Mouse (Mus musculus) left cerebral cortex, adult 2 months (tissue): ENCODE results near the gene Capn5. TPM values are rescaled to one million over a fixed set of nuclear protein-coding genes. Genes with fewer than 3 reads are reported as not detected.

Experiments
- DNase-seq, 2 experiments: peaks; one replicate each; pipeline ENCODE4 v3.0.0; 2021 to 2022; ENCODE audit warnings: low spot score in 2 of 2, mixed read lengths in 1 of 2; ENCODE audit errors: extremely low spot score in 1 of 2
- H3K27ac ChIP-seq: fragments of 200-600 bp; 2 replicates; pipeline ENCODE4 v1.8.1; 2022
- H3K4me3 ChIP-seq: fragments of 200-600 bp; 2 replicates; pipeline ENCODE4 v1.8.1; 2022
- CTCF ChIP-seq: fragments of 200-600 bp; IDR thresholded peaks from 2 replicates; pipeline ENCODE4 v1.8.1; 2022; ENCODE audit warnings: antibody characterized with exemption, mild to moderate bottlenecking, moderate library complexity
- intact Hi-C: fragments of 180-260 bp; cut with DNase I; formaldehyde crosslinking; loops from one replicate; pipeline ENCODE4 v1.15.1; 2025
- total RNA-seq, 2 experiments: library from RNA; stranded (reverse); gene quantifications; 2 replicates each; pipeline ENCODE4 v1.2.3; 2021

Capn5 gene
- total RNA-seq, 2 experiments from 2014 or later, result 30.8 to 36.1 TPM

DNA sequence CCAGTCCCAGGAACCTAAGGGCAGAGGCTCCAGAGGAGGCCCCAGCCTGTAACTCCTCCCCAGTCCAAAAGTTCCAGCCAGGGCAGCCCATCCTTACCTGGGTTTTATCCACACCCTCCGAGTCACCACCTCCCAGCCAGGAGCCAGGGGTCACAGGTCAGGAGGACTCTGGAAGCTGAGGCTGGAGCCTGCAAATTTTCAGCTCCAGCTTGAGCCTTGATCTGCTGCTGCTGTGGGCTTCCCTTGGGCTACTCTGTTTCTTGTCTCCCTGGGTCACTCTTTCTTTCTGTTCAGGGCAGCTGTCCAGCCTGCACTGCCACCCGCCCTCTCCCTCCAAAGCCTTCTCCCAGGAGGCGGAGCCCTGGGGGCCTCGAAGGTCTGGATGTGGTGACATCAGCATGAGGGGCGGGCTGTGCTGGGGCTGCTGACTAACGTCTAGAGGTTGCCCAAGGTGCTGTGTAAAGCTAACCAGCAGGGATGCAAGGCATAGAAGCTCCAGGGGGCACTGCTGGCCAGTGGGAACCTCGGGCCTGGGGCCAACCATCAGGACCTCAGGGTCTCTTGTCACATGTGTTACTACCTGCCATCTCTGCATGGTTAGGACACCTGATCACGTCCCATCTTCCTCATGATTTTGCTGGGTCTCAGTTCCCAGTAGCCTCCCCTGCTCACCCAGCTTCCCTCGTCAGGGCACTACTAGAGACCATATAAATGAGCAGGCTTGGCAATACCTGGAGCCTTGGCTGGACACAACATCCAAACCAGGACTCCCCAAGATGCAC is 58.7 kb downstream of the Capn5 start, which contains the start of gene Myo7a:
Myo7a (minus strand) TSS at position 346 of the 782 bp plus-strand sequence.
- TF ChIP-seq CTCF, result no peak; the same call in 1 of the 2 replicates
- DNase-seq, result peak in 1 of 2 experiments; percentile 11
- Histone ChIP-seq H3K27ac (no peak within 1 kb of the TSS), H3K4me3 (peak within 1 kb of the TSS; percentile 14; the same call in 1 of the 2 replicates)
- intact Hi-C loops, result no loop called here

DNA sequence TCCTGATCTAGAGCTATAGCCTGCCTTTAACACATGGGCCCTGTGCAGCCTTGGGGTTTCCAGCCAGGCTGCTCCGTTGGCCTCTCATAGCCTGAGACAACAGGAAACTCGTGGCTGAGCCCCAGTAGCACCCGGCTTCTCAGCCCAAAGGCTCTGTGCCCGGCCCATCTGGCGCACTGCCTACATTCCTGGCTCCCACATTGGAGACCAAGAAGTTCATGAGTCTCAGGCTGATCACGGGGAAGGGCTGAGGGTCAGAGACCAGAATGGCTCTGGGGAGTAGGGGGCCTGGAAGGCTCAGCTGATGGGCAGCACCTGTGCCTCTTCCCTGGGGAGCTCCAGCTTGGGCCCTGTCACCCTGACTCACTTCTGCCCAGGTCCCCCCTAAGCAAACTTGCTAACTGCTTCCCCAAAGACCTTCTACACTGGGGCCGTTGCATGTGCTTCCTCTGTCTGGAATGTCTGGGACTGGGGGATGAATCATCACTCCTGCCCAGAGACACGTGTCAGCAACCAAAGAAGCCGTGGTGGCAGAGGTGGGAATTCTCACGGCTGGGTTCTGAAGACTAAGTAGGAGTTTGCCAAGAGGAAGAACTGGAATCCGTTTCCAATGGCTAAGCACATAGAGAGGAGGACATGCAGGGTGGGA is 60.9 kb downstream of the Capn5 start:
- no peak for DNase-seq
- intact Hi-C loops, result loop anchor here (2.0 kb wide), 1 partner anchor 132 kb away; no protein-coding TSS in a partner anchor
- no peak for TF ChIP-seq CTCF
- Histone ChIP-seq H3K27ac (no peak overlapping the region), H3K4me3 (no peak overlapping the region)

DNA sequence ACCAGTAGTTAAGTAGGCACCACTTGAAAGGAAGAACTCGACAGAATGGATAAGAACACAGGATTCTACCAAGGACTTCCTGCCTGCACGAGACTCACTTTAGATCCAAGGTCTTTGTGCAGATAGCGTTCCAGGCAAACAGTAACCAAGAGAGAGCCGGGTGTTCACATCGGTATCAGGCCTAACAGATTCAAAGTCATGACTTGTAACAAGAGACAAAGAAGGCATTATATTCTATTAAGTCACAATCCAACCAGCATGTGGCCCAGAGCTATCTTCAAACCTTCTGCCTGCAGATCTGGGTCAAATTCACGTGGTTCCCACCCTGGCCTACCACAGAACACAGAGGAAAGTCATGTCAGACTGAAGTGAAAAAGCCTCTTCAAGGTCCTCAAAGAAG is 63.4 kb downstream of the Capn5 start:
- intact Hi-C loops, result no loop called here
- no peak for TF ChIP-seq CTCF
- H3K27ac ChIP-seq, result no peak overlapping the region
- DNase-seq, result no peak
- no peak overlapping the region for H3K4me3 ChIP-seq

DNA sequence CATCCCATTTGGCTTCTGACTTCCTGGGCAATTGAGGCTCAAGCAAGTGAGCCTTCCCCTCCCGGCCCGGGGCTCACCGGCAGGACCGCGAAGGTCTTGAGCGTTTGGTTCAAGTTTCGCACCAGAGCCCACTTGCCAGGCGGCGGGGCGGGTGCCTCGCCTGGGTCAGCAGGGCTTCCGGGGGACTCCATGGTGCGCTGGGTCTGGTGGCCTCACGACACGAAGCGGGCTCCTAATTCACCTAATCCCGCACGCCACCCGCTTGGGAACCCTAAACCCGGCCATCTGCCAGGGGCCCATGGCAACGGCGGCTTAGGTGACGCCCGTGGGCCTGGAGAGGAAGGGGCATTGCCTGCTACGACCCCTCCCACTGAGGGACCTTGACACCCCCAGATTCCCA is 66.8 kb downstream of the Capn5 start:
- DNase-seq, result no peak
- TF ChIP-seq CTCF, result no peak
- intact Hi-C loops, result no loop called here
- Histone ChIP-seq H3K27ac (no peak overlapping the region), H3K4me3 (no peak overlapping the region)

DNA sequence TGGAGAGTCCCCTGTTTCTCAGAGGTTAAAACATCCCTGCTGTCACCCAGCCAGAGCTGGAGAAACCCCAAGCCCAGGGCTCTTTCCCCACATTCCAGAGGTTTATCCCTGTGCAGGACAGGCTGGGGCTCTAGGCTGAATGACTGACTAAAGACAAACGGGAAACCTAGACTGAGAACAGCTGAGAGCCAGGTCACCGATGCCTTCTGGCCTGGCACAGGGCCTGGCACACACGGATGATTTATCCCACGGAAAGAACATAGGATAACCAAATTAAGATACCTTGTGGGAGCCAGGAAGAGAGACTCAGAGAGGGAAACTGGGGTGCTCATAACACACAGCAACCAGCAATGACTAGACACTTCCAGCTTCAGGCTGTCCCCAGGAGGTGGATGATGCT is 68.3 kb downstream of the Capn5 start:
- Histone ChIP-seq H3K27ac (no peak overlapping the region), H3K4me3 (no peak overlapping the region)
- no peak for TF ChIP-seq CTCF
- no peak for DNase-seq
- intact Hi-C loops, result no loop called here

DNA sequence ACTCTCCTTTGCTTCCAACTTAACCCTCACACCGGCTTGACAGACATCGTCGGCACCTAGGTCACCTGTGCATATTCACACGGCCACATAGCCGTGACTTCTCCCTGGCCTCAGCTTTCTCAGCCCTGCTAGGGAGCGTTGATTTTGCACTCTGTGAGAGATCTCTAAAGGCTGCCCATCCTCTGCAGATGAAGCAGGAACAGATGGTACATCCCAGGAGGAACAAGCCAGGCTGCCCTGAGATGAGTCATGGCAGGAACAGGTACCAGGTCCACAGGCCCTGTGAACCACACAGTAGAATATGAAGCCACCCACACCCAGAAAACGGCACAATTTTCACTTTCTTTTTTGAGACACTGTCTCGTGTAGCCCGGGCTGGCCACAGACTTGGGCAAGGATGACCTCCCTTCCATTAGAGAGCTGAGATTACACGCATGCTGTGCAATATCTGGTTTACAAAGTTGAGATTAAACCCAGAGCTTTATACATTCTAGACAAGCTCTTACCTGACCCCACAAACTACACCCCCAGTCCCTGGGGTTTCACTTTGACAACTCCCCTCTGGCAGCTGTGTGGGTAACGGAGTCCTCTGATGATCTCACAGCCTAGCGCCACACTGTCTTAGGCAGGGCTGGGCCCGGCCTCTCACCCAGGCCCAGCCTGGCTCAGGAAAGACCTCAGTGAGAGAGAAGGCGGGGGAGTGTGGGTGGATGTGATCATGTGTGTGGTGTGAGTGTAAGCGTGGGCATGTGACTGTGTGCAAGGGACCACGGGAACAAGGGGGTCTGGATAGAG is 69.2 kb downstream of the Capn5 start:
- DNase-seq, result no peak
- no peak overlapping the region for H3K4me3 ChIP-seq
- intact Hi-C loops, result no loop called here
- no peak for TF ChIP-seq CTCF
- peak overlapping the region; percentile 63 for H3K27ac ChIP-seq

DNA sequence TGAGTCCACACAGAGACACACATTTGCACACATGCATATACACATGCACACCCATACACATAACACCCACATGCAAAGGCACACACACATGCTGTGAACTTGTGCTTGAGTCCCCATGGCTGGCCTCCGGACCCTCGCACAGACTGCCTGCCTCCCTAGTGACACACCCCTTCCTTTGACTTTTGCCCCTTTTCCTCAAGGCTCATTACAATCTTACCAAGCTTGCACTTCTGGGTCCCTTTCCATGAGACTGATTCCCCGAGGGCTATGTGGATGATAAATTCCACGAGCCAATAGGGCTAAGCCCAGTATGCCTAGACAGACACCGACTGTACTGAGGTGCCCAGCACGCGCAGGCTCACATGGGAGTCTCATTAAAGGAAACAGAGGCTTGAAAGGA is 71.8 kb downstream of the Capn5 start:
- no peak for TF ChIP-seq CTCF
- intact Hi-C loops, result no loop called here
- Histone ChIP-seq H3K27ac (no peak overlapping the region), H3K4me3 (no peak overlapping the region)
- no peak for DNase-seq

DNA sequence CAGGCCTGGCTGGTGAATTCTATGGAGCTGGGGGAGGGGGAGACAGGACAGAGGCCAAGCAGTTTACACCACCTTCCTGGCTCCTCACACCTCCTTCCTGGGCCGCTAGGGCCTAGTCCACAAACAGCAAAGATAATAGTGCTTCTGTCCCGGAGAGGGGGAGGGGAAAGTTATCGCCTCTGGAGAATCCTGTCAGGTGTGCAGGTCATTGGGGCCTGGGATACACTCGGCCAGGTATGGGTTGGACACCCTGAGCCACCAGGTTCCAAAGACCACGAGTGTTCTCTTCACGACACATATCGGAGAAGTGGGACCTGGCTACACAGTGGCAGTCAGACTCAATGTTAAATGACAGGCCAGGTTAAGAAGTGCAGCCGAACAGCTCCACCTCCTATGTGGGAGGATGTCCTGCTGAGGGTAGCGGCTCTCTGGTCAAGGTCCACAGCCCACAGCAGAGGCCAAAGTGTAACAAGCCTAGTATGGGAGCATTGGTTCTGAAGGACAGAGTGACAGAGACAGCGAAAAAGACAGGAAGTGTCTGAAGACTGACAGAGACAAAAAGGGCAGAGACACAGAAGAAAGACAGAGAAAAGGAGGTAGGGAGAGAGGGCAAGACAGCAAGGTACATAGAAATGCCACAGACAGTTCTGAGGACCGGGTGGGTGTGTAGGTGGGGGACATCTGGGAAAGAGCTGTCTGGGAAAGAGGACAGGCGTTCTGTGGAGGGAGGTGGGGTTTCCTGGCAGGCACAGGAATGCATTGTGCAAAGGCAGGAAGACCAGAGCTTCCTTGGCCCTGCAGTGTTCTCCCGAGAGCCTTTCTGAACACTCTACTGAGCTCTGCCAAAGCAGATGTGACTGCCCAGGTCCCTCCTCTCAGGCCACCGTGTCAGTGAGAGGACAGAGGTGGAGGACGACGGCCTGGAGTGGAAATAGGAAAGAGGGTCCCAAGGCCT is 73.3 kb downstream of the Capn5 start:
- intact Hi-C loops, result no loop called here
- no peak for TF ChIP-seq CTCF
- H3K4me3 ChIP-seq, result no peak overlapping the region
- peak overlapping the region; percentile 40; the same call in 1 of the 2 replicates for H3K27ac ChIP-seq
- no peak for DNase-seq

DNA sequence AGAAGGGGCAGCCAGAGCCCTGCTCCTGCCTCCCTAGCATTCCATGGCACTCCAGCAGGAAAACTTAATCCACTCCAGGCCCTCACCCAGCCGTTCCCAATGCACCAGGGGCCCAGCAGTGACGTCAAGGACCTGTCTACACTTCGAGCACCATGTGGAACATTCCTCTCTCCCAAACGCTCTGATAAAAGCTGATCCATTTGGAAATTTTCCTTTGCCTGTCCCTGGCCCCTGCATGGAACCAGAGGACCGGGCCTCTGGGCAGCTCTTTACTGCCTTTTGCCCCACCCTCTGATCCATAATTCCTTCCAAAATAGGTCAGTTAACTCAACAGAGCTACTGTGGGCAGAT is 74.2 kb downstream of the Capn5 start:
- Histone ChIP-seq H3K27ac (no peak overlapping the region; the same call in 1 of the 2 replicates), H3K4me3 (no peak overlapping the region)
- no peak for DNase-seq
- TF ChIP-seq CTCF, result no peak
- intact Hi-C loops, result loop anchor here (1.0 kb wide), 1 partner anchor 16 kb away; no protein-coding TSS in a partner anchor

DNA sequence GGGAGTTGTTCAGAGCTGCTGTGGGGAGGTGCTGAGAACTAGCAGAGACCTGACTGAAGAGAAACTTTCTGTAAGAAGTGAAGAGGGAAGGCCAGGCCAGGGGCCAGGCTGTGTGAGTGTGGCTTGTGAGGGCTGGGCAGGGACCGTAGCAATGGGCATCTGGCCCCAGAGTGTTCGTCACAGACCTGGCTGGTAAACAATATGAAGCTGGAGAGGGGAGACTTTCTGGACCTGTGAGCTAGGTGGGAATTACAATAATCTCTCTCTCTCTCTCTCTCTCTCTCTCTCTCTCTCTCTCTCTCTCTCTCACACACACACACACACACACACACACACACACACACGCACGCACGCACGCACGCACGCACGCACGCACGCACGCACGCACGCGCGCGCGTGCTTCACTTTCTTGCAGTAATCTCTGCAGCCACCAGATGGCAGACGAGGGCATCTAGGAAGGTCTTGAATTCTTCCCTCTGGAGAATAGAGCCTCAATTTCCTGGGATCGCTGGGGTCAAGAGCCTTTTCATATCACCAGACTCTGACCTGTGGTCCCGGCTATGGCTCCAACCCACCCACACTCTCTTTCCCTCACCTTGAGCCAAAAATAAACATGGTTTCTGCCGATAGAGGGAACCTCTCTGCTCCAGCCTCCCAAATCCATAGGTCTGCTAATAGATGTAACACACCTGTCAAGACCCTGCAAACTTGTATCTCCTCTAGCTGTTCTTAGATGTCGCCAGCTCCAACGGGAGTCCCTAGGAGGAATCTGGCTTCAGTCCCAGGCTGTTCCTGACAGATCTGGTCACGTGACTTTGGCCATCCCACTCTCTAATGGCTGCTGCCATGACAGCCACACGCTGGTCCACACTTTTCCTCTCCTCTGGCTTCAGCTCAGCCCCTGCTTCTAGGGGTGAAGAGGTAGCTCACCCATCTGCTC is 74.8 kb downstream of the Capn5 start:
- intact Hi-C loops, result loop anchor here (1.0 kb wide), 1 partner anchor 17 kb away; no protein-coding TSS in a partner anchor
- Histone ChIP-seq H3K27ac (peak overlapping the region; percentile 65), H3K4me3 (peak overlapping the region; percentile 35)
- TF ChIP-seq CTCF, result peak; percentile 64
- DNase-seq, result peak; percentile 81 to 85
